5 mouse cellular contexts compared by ENCODE assay signal in genomic region chr7:44750950-44751349, GRCm38 (mm10). TPM values are rescaled to one million over a fixed set of nuclear protein-coding genes. Genes with fewer than 3 reads are reported as not detected.
A peak's percentile ranks its signal among the peaks of the same experiment; 100 is the strongest.
DNase-seq lines count a peak whose midpoint lies in the region; ATAC-seq and TF ChIP-seq lines count a peak whose summit lies in the region.
"Not testable (repeated sequence)": the region's sequence is repeated elsewhere in the genome, so short reads cannot be mapped to it uniquely, and the experiment has no call there.

Zfp473 (minus strand) TSS chr7:44751050.

- not testable (repeated sequence) for H3K36me3 ChIP-seq in ES-Bruce4 (ENCODE audit: control insufficient read depth, insufficient read depth, low read length, poor library complexity, severe bottlenecking)
- peaks cover 41% of the 10 kb centered on the region for H3K36me3 ChIP-seq in embryonic facial prominence, embryonic 10.5 days (replicated peaks)
- peaks cover 39% of the 10 kb centered on the region for H3K36me3 ChIP-seq in hindbrain, embryonic 13.5 days
- peaks cover 41% of the 10 kb centered on the region for H3K36me3 ChIP-seq in liver, embryonic 13.5 days
- peaks cover 41% of the 10 kb centered on the region for H3K36me3 ChIP-seq in liver, embryonic 15.5 days (replicated peaks)

- WGBS in embryonic facial prominence, embryonic 10.5 days = 71% methylated on average over 1 of the region's 1 CpGs
- 80% methylated on average over 1 of the region's 1 CpGs for WGBS in hindbrain, embryonic 13.5 days
- WGBS in liver, embryonic 13.5 days (ENCODE audit: insufficient replicate concordance) = 74% methylated on average over 1 of the region's 1 CpGs
- 74% methylated on average over 1 of the region's 1 CpGs for WGBS in liver, embryonic 15.5 days (ENCODE audit: insufficient replicate concordance)

- not testable (repeated sequence) for TF ChIP-seq EP300 in ES-Bruce4 (IDR thresholded peaks at IDR 0.05; ENCODE audit: insufficient read depth, low read depth, low read length)

- TF ChIP-seq CTCF in ES-Bruce4 (IDR thresholded peaks at IDR 0.05; ENCODE audit: low read depth, low read length) = not testable (repeated sequence)

- H3K9ac ChIP-seq in ES-Bruce4 (ENCODE audit: low read depth, poor library complexity, severe bottlenecking); liver, embryonic 15.5 days: not testable (repeated sequence)
- 0 out of 2 replicates have a peak within 1 kb of the TSS, but pooled peaks have one; percentile 24 for H3K9ac ChIP-seq in hindbrain, embryonic 13.5 days
- 0 out of 2 replicates have a peak within 1 kb of the TSS, but pooled peaks have one; percentile 73 for H3K9ac ChIP-seq in liver, embryonic 13.5 days

- not testable (repeated sequence) for TF ChIP-seq POLR2A in ES-Bruce4 (IDR thresholded peaks at IDR 0.05; ENCODE audit: insufficient read depth, low read length)

- not testable (repeated sequence) for H3K4me1 ChIP-seq in ES-Bruce4 (ENCODE audit: control insufficient read depth, insufficient read depth, low read length)
- peaks cover 19% of the 10 kb centered on the region for H3K4me1 ChIP-seq in embryonic facial prominence, embryonic 10.5 days
- peaks cover 19% of the 10 kb centered on the region for H3K4me1 ChIP-seq in hindbrain, embryonic 13.5 days (replicated peaks)
- peaks cover 26% of the 10 kb centered on the region for H3K4me1 ChIP-seq in liver, embryonic 13.5 days (replicated peaks)
- H3K4me1 ChIP-seq in liver, embryonic 15.5 days (replicated peaks) = peaks cover 31% of the 10 kb centered on the region

- H3K9me3 ChIP-seq in ES-Bruce4 (replicated peaks; ENCODE audit: control insufficient read depth, insufficient read depth, low read length, poor library complexity, severe bottlenecking); embryonic facial prominence, embryonic 10.5 days; hindbrain, embryonic 13.5 days; liver, embryonic 13.5 days (replicated peaks); liver, embryonic 15.5 days (replicated peaks): not testable (repeated sequence)

- H3K27me3 ChIP-seq in ES-Bruce4 (ENCODE audit: control insufficient read depth, insufficient read depth, low read length, poor library complexity, severe bottlenecking); embryonic facial prominence, embryonic 10.5 days (replicated peaks; ENCODE audit: low read depth, poor library complexity, severe bottlenecking); hindbrain, embryonic 13.5 days; liver, embryonic 13.5 days; liver, embryonic 15.5 days: not testable (repeated sequence)

- DNase-seq in embryonic facial prominence, embryonic 10.5 days (ENCODE audit: low spot score); liver, embryonic 13.5 days: not testable (repeated sequence)

- not testable (repeated sequence) for H3K4me2 ChIP-seq in hindbrain, embryonic 13.5 days
- H3K4me2 ChIP-seq in liver, embryonic 13.5 days = peak within 1 kb of the TSS; percentile 73
- peak within 1 kb of the TSS; percentile 89 for H3K4me2 ChIP-seq in liver, embryonic 15.5 days

- H3K4me3 ChIP-seq in ES-Bruce4 (ENCODE audit: low read depth, low read length); hindbrain, embryonic 13.5 days: not testable (repeated sequence)
- 0 out of 2 replicates have a peak within 1 kb of the TSS, but pooled peaks have one; percentile 69 for H3K4me3 ChIP-seq in embryonic facial prominence, embryonic 10.5 days
- peak within 1 kb of the TSS; percentile 70; the same call in 1 of the 2 replicates for H3K4me3 ChIP-seq in liver, embryonic 13.5 days (replicated peaks)
- peak within 1 kb of the TSS; percentile 84; the same call in 1 of the 2 replicates for H3K4me3 ChIP-seq in liver, embryonic 15.5 days (replicated peaks)

- not testable (repeated sequence) for ATAC-seq in hindbrain, embryonic 13.5 days (ENCODE audit: low FRiP score); liver, embryonic 13.5 days (ENCODE audit: low read depth); liver, embryonic 15.5 days (ENCODE audit: insufficient read depth)

- not testable (repeated sequence) for H3K27ac ChIP-seq in ES-Bruce4 (ENCODE audit: insufficient read depth, low read length); embryonic facial prominence, embryonic 10.5 days (replicated peaks); hindbrain, embryonic 13.5 days; liver, embryonic 15.5 days (replicated peaks)
- 0 out of 2 replicates have a peak within 1 kb of the TSS, but pooled peaks have one; percentile 4 for H3K27ac ChIP-seq in liver, embryonic 13.5 days

RNA-seq across cellular contexts. Expression of gene Zfp473, which starts in this region (rescaled TPM):
- 24.4 and 28.4 TPM in 2 replicates for polyA plus RNA-seq in ES-Bruce4 (2011; ENCODE audit: insufficient read depth, insufficient read length, low read depth, missing spikeins)
- polyA plus RNA-seq in embryonic facial prominence, embryonic 10.5 days (2016; fragmentation: Nextera tagmentation; extraction: Ambion mirVana) = 3.6 and 4.2 TPM in 2 replicates
- polyA plus RNA-seq in hindbrain, embryonic 13.5 days (2015; fragmentation: Nextera tagmentation; extraction: Ambion mirVana) = 0.78 and 0.91 TPM in 2 replicates
- 0.99 and 1.1 TPM in 2 replicates for polyA plus RNA-seq in liver, embryonic 13.5 days (2015; fragmentation: Nextera tagmentation; extraction: Ambion mirVana)
- 0.94 and 1.0 TPM in 2 replicates for polyA plus RNA-seq in liver, embryonic 15.5 days (2015; fragmentation: Nextera tagmentation; extraction: Ambion mirVana)
